Mouse (Mus musculus) right cerebral cortex, postnatal 4 days (tissue): ENCODE measurements around the gene Abca1.

Experiments
- DNase-seq: peaks from one replicate; pipeline ENCODE4 v3.0.0-alpha.2; 2022

Gene Abca1

DNA sequence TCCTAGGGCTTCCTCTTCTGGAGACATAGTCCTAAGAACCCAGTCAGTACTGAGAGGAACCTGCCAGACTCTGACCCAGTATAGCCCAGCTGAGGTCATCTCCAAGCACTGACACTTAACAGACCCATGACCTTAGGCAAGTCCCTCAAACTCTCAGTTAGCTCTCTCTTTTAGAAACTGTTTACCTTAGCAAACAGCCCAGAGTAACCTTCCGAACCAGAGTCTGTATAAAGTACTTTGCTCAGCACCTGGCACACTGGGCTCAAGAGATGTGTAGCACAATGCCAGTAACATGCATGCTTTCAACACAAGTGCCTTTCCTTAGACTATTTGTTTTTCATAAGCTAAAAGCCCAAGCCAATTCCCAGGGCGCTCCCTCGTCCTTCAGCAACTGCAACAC lies 79.4 kb downstream of the Abca1 start:
- DNase-seq: no peak

DNA sequence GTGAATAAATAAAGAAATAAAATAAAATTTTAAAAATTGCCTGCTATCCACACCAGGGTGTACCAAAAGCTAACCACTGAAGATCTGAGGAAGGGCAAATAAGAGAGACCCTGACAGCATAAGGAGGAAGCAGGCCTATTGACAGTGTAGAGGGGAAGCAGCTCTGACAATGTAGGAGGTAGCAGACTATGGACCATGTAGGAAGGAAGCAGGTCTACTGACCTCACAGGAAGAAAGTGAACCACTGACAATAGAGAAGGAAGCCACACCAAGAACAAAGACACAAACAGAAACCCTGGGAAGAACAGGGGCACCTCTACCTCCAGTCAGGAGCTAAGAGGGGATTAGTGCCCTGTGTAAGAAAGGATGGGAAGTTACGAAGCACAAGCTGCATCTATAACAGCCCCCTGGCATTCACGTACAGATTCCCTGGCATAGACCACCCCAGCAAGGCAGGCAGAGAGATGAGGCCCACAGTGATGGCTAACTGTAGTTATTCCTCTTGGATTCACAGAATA lies 80.8 kb downstream of the Abca1 start:
- no peak for DNase-seq

DNA sequence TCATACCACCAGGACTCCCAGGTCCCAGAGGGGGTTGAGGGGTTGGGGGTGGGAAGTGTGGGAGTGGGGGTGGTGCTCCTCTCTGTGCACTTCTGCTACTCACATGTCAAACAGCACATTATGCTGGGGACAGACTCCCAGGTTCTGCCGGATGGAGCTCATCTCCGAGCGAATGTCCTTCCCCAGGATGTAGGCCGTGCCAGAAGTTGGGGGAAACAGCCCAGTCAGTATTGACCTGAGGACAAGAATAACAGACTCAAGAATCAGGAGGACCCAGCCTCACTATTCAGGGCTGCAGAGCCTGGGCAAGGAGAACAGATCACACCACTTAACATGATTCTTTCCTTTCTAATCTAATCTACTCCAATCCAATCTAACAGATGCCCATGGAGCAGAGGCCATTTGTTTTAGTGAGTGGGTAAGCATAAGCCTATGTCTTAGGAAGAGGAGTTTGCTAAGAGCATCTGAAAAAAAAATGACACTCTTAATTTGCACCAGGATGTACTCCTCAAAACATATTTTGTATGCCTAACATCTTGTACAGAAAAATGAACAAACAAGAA lies 82.8 kb downstream of the Abca1 start:
- no peak for DNase-seq

DNA sequence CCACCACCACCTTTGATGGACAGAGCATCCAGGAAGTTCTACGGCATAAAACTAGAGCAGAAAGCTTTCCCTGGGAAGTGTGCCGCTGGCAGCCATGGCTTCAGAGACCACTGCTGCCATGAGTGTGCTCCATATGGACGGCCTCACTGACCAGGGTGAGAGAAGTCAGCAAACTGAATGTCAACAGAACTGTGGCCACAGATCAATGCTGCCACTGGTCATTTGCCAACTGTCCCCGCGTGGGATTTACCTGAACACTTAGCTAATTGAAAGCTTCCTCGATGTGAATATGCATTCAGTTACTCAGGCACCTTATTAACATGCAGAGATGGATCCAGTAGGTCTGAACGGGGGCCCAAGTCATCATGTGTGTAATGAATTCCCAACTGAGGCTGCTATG lies 86.7 kb downstream of the Abca1 start:
- no peak for DNase-seq

DNA sequence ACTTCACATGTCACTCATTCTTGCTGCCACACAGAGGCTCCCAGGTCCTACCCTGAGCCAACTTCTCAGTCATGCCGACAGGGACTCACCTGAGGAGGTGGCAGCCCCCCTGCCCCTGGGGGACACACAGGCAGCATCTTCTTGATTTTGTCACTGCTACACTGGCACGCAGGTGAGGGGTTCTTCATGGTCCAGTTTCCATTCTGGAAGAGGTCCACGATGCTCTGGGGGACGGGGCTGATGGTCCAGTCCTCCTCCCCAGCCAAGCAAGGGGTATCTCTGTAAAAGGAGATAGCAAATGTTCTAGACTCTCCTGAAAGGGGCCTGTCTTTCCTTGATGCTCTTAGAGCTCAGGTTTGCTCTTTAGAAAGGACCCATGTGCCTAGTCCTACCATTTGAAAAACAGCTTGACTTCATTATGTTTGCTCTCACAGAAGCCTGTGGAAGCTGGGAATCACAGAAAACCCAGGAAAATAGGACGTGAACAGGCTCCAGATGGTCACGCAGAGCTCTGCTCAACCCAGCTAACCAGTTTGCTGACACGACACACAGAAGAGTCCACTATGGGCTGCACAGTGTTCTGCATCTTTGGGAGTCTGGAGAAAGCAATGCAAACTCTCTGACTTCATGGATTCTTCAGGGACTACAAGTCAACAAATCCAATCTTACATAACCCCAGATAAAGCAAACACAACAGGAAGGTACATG lies 97.2 kb downstream of the Abca1 start:
- no peak for DNase-seq

DNA sequence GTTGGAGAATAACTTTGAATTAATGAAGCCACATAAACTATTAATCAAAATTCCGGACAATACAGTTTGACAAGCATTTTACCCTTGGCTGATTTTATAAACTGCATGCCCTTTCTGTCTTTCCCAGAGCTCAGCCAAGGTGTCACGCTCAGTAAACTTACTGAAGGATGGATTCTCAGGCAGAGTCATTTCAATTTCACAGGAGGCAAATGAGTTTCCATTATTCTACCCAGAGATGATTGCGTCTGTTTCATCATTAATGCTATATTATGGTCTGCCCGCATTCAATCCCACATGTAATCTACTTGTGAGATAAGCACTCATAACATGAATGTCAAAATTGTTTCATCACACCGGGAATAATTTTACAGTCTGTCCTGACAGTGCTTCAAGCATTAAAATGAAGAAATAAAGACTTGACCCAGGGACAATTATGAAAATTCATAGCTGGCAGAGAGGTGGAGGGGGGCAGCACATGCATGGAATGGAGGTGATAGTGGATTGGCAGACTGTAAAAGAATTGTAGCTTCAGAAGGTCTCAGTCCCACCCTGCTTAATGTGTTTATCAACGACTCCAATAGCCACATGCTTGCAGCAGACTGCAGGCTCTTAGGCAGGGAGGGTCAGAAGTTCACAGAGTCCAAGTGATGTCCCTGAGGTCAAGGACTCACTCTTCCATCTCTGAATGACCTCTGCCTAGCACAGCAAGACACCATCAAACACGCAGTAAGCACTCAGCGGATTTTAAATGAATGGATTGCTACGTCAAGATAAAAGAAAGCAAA lies 113.3 kb downstream of the Abca1 start:
- DNase-seq: no peak

DNA sequence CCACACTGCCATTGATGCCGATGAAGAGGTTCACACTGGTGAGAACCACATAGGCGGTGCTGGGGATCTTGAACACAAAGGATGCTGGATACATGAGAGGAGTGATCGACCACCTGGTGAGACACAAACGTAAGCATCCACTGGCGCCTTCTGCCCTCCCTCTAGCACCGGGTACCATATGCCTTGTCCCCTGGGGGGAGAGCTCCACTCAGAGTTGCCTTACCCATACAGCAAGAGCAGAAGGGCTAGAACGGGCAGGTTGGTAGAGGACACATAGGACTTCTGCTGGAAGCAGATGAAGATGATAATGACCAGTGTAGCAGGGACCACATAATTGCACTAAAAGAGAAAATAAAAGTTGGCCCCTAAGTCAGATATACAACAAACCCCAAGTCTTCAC lies 113.9 kb downstream of the Abca1 start:
- DNase-seq: no peak

DNA sequence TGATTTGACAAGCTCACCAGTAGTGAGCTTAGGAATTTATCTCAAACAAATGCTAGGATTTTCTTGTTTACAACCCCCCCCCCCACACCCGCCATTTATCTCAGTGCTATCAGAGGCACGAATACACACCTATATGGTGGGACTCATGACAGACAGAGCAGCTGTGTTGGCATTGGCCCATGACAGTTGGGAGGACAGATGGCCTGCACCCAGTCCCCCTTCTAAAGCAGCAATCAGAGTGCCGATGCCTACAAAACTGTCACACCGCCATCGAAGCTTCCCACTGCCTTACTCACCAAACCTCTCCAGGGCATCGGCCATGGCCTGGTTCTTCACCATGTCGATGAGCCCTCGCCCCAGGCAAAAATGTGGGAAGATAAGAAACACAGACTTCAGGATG lies 115.9 kb downstream of the Abca1 start:
- peak; percentile 27 for DNase-seq

DNA sequence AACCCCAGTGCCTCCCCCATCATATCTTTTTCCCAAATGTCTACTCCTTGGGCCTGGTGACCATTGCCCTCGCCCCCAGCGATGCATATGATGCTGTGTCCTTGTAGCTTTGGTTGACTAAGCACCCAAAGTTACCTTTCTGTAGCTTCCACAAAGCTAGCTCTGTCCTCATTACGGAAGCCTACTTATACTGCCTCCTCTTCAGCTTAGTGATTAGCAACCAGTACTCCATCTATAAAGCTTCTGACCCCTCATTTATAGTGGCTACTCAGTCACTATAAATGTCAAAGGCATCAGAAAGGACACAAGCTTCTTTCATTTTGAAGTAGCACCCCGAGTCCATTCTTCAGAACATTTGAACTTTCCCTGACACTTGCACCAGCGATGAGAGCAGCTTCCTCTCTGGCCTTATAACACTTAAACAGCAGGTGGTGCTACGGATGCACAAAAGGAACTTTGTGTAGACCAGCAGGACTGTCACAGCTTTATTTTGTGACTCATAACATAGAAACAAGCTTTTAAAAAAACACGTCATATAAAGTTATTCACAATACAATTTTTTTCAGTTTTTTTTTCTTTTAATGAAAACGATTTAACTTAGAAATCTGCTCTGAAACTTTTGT lies 129.3 kb downstream of the Abca1 start:
- DNase-seq: no peak

DNA sequence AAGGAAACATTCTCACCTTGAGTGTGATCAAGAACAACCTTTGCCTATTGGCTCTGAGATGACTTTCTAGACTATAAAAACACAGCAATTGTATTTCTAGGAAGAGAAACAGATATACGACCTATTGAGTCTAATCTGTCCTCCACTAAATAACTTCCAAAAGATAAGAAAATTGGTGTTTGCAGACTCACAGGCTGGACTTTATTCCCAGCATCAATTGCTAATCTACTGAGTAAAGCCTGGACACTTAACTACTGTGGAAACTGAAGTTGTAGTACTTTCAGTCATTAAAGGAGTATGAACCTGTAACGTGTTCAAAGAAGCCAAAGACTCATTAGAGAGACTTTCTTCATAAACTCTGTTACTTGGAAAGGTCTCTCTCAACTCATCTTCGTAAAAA lies 131.9 kb downstream of the Abca1 start:
- no peak for DNase-seq

DNA sequence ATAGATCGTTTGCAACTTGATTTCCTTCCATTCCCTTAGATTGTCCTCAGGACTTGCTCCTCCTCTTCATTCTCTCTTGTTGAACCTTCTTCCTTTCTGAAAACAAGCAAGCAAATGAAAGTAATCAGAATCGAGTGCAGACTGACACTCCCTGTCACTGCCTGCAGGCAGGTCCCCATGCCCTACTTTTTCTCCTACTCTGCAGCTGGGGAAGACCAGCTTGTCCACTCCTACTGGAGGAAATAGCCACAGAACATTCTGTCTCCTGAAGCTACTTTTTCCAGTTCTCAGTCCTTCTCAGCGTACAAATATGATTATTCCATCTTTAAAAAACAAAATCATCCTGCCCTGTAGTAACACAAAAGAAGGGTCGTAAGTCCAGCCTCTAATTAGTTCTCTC lies 135.3 kb downstream of the Abca1 start:
- DNase-seq: no peak

DNA sequence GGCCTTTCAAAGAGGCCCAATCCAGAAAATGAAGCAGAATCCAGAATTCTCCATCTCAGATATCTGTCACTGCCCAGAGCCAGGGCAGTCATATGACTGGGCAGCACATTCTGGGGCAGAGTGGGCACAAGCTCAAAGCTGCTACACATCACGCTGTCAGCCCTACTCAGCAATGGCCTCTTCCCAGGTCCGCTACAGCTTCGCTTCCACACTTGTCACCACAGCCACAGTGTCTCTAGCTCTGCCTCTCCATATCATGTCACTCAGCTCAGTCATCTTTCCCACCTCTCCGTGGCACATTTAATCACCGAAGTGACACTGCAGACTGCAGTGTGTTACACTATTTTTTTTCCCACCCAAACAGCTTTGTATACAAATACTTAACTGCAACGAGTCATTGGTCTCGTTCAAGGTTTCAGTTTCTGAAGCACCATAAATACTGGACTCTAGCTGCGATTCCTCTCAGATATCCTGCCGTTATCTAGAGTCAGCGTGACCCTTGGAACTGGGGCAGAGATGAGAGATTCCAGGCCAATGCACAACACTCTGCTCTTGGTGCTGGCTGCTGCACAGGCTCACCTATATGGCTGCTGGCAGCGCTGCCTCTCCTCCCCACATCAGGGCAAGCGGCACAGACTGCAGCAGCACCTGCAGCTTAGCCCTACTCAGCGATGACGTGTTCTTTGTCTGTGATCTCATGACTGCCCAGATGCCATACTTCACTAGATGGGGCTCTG lies 136.3 kb downstream of the Abca1 start:
- DNase-seq: no peak

DNA sequence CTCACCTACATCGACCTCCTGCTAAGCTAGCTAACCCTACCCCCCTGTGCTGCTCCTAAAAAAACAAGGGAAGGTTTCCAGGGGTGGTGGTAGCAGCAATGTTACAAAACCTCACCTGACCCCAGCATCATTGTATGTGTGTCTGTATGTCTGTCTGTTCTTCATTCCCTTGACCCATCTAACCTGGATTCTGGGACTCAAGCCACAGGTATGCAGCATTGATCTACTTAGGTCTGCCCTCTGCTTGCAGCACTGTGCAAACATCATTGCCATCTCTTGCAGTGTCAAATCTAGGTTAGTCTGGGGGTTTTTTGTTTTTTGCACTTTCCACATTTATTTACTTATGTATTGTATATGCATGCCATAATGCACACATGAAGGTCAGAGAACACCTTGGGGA lies 141.3 kb downstream of the Abca1 start:
- no peak for DNase-seq

DNA sequence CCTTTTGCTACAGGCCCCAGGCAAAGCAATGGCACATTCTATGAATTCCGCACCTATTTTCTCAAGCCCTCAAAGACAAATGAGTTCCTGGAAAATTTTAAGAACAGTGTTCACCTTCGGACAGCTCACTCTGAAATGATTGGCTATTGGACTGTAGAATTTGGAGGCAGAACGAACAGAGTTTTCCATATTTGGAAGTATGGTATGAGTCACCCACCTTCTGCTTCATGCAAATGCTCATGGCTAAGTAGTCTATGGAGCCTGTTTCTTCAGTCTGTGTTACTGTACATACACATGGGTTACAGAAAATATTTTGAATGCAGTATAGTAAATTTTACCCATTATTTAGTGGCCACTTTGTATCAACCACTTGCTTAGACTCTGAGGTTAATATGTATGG lies 144.7 kb downstream of the Abca1 start:
- no peak for DNase-seq

DNA sequence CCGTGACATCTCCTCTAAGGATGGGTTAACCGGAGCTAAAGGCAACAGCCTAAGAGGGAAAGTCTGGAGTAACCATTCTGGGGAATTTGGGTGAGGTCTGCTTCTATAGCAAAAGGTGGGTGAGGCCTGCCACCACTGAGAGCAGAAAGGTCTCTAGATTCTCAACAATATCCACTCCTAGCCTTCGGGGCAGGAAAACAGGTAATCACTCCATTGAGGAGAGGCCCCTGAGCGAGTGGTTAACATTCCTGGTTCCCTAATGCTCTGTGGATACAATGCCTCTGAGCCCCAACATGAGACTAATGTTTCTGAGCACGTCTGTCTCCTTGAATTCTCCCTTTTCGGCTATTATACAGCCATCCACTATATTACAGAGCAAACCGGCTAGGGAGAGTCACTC lies 145.3 kb downstream of the Abca1 start:
- no peak for DNase-seq

DNA sequence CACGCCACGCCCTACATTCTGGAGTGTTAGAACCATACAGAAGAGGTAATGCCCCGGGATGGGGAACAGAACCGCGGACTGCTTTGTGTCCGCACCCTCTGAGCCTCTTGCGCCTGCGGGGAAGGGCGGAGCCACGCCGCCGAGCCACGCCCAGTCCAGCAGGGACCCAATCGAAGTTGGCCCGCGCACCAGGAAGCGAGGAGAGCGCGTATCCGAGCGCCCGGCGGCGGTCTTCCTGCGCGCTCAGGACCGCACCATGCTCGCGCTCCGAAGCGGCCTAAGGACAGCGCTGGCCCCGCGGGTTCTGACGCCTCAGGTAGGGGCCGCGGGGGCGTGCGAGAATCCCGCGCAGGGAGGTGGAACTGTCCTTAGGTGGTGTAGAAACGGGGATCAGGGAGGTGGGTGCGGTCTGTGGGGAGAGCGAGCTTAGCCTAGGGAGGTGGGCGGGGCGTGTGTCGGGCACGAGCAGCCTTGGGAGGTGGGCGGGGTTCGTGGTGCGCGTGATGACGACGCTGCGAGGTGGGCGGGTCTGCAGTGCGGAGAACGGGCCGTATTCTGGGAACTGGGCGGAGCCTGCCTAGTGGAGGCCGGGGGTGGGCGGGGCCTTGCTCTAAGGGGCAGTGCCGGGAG lies 147.8 kb downstream of the Abca1 start, which contains the start of gene Nipsnap3b:
Nipsnap3b (plus strand) TSS at position 149 of the 630 bp plus-strand sequence.
- peak; percentile 97 for DNase-seq

DNA sequence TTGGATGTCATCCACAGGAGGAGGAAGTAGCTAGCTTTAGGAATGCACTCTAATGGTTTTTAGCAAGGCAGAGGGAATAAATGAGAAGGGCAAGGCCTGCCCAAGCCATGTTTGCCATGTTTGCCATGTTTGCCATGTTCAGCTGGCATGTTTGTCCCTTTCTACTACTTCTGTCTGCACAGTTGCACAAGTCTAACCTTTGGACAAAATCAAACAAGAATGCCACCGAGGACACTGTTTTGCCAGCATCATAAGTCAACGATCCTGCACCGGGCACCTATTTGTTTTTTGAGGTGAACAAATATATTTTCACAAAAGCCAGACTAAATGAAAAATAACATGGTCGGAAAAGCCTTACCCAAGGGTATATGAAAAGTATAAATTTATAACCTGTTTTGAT lies 149.8 kb downstream of the Abca1 start:
- DNase-seq: no peak

DNA sequence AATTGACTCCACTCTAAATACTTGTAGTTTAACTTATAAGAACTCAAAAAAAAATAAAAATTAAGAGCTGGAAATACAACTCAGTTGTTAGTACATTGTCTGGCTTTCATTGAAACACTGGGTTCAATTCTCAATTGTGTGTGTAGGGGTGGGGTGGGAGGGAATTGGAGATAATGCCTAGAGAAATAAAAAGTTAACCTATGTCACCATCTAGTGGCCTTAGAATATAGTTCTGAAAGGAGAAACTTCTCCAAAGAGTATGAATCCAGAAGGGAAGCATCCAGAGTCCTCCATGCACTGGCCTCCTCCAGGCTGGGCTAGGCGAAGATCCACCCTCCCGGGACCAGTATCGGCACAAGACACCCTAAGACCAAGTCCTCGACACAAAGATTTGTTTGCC lies 150.5 kb downstream of the Abca1 start:
- DNase-seq: no peak

DNA sequence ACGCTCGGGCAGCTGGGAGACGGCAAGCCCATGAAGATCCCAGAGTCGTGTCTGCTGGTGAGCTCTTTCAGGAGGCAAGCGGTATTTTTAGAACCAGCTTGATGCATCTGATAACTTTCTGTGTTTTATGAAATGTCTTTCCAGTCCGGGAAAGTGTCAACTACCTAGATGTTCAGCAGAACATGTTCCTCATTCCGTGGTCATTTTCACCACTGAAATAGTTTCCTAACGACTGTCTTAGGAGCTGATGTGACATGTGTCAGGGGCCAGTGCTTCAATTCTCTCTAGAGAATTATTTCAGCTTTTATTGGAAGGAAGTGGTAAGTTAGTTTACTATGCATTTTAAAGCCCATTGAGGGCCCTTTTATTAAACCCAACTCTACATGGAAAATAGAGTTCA lies 159.5 kb downstream of the Abca1 start:
- DNase-seq: no peak

DNA sequence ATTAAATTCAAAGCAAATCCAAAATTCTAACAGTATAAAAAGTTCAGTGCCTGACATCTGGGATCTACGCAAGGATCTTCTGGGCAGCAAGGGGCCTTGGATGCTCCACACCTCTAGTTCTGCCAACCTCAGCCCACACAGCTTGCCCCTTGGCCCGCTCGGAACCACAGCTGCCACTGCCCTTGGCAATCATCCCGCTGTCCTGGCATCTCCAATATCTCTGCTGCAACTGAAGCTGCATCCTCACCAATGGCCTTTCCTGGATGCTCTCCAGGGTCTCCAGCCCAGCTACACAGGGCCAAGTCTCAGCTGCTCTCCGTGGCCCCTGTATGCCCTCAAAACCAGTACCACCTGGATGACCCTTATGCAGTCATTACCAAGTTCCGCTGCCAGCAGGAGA lies 160.2 kb downstream of the Abca1 start:
- no peak for DNase-seq

DNA sequence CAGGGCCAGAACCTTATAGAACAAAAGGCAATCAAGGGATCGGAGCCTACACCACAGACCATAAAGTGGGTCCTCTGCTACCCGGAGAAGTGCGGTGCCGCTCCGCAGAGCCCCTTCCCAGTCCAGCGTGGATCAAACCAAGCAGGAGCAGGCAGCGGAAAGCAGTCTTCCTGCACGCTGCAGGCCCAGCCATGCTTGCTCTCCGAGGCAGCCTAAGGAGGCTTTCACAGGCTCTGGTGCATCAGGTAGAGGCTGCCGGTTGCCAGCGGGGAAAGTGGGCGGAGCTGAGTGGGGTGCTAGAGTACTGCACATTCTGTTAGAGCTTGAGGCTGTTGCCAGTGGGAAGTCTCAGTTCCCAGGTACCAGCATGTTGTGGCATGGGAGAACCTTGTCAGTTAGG lies 170.4 kb downstream of the Abca1 start, which contains the start of gene Nipsnap3a:
Nipsnap3a (plus strand) TSS at position 25 of the 400 bp plus-strand sequence.
- DNase-seq: no peak

DNA sequence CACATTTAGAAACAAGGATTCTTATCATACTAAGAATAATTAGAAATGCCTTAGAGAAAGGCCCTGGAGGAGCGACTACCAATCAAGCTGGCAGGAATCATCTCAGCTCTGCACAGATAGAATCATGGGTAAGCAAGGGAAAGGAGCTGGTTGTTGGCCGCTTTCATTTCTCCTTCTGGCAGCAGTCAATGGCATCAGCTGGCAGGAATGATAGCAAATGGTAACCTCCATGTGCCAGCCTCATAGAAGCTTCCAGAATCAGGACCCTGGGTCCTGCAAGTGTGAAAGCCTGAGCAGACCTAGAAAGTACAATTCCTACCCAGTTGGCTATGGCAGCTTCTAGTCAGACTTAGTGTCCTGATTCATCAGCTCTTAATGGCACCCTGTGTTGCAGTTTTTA lies 173.4 kb downstream of the Abca1 start:
- no peak for DNase-seq
